Mouse (Mus musculus) frontal cortex, postnatal 25 days (tissue): ENCODE results near the gene Zkscan8.
"Not testable (repeated sequence)": the region's sequence is repeated elsewhere in the genome, so short reads cannot be mapped to it uniquely, and the experiment has no call there.

ENCODE experiments used
- DNase-seq, 2 experiments: peaks; one replicate each; pipeline ENCODE4 v3.0.0; 2022; ENCODE audit warnings: low spot score in 2 of 2

The Zkscan8 gene

DNA sequence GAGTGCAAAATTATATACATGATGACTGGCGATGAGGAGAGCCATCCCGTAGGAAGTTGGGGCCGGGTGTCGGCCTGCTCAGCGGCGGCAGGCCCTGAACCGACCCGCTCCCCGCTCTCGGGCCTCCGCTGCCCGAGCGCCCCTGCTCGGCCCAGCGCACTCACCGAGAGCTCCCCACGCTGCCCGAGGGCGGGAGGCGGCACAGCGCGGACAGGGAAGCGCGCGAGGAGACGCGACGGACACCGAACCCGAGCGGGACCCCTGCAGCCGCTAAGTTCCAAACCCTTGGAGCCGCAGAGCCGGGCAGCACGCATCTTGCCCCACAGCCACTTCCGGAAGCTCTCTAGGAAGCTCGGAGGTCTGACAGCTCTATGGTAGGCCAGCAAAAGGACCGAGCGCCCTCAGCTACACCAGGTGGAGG is at the start of gene Zkscan8:
Zkscan8 (minus strand) TSS at position 340 of the 421 bp plus-strand sequence.
- DNase-seq, result peak; percentile 70 to 81

DNA sequence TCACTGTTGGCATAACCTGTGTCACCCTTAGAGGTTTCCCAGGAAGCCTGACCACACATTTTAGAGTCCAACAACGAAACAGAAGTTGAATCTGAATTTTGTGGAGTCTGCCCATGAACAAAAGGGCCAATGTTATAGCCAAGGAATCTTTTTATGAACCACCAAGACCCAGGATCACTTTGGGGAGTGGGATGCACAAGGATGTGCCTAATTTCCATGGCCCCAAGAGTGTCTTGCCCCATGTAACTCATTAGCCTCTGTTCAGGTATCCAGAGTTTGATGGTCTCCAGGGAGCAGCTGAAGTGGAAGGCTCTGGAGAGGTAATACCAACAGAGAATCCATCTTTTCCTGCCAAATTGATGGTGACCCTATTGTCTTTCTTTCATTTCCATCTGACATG is 28.9 kb upstream of the Zkscan8 start, which contains the start of gene Olfr1535:
Olfr1535 (minus strand) TSS at position 101 of the 400 bp plus-strand sequence.
- no peak for DNase-seq

DNA sequence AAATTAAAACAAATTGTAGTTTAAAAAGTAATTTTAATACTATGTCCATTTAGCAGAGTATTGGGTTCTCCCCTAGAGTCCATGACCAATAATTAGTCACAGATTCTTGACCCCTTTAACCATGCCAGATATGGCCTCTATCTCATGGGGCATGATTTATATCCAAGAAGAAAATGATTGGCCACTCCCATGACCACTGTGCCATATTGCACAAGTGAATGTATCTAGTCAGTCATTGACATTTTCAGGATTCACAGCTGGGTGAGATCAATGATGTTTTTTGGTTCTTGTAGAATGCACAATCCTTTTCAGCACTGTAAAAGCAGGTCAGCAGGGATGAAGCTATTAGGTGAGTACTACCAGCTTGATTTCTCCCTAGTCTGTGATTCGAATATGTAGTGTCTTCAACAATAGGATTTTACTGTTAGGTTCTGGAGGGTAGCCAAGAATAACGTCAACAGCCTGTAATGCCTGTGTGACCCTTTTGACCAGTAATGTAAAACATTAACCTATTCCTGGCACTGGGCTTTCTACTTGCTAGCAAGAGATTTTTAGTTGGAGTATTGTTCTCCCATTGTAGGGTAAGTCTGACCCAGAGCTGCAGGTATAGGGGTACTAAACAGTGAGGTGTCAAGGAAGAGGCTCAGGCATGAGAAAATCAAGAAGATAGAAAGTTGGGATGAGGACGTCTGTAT is 19.6 kb upstream of the Zkscan8 start:
- DNase-seq, result no peak

DNA sequence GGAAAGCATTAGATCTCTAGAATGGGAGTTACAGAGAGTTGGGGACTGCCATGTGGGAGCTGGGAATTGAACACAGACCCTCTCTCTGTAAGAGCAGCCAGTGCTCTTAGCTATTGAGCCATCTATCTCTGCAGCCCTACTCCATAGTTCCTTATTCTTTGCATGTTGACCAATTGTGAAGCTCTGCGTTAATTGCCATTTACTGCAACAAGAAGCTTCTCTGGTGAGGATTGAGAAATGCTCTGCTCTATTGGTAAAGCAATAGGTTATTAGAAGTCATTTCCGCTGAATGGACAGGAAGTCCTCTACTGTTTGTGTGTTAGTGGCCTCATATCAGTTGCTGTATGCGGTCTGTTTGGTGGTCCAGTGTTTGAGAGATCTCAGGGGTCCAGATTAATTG is 18.6 kb upstream of the Zkscan8 start:
- no peak for DNase-seq

DNA sequence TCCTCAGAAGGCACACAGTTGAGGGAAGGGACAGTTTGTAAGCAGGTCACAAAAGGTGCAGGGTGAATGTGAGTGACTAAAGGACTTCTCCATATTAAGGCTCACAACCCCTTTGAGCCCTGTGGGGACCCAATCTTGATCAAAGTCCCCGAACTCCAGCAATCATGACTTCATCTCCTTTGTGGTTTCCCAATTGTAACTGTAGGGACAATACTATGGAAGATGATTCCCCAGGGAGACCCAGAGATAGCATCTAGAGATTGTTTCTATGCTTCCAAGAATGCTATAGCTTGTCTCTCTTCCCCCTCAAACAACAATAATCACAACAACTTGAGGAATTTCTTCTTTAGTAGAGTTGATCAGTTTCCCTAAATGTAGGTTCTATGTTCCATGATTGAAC is 11.8 kb upstream of the Zkscan8 start, which contains the start of gene Olfr1366:
Olfr1366 (minus strand) TSS at position 101 of the 400 bp plus-strand sequence.
- DNase-seq, result no peak

DNA sequence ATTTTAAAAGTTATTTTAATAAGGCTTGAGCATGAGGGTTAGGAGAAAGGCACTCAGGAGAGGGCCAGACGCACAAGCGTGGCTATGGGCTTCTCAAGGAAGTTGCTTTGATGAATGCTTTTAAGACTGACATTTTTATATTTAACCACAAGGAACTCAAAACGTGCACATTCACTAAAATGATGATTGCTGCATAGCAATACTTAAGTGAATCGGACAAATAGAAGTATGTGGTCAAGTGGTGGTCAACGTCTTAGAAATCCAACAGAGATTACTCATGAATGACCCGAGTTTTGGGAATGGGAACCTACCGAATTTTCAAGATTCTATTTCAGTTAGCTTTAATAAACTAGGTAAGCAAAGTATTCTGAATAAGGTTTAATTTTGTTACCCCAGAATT is 784 bp downstream of the Zkscan8 start:
- DNase-seq, result no peak

DNA sequence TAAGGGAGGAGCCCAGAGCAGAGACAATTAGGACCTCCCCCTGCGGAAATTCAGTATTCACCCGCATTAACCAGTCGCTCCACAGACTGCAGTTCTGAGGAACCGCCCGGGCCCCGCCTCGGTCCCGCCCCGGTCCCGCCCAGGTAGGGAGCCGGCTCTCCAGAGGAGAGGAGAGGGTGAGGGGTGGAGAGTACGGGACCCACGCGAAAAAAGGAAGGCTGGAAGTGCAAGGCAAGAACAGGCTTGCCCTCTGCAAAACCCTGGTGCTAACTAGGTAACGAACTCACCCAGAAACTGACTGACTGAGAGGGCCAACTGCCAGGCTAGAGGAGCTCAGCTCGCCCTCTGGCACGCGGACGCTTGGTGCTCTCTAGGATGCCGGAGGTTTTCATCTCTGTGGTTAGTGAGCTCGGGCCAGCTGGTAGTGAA is 24.7 kb downstream of the Zkscan8 start:
- peak; percentile 36 to 62 for DNase-seq

DNA sequence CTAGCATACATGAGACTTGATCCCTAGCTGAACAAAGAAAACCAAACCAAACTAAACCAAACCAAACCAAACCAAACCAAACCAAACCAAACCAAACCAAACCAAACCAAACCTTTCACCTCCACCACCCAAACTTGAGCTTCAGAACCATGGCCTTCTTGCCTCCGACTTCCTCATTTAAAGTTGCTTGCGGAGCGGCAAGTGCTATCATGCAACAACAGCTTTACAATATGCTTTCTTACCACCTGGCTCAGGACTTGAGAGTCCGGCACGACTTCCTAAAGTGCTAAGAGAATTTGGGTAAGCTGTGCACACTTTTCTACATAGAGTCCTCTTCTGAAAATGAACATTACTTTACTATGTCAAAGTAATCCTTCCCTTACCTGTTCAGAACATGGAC is 28.6 kb downstream of the Zkscan8 start:
- no peak for DNase-seq

DNA sequence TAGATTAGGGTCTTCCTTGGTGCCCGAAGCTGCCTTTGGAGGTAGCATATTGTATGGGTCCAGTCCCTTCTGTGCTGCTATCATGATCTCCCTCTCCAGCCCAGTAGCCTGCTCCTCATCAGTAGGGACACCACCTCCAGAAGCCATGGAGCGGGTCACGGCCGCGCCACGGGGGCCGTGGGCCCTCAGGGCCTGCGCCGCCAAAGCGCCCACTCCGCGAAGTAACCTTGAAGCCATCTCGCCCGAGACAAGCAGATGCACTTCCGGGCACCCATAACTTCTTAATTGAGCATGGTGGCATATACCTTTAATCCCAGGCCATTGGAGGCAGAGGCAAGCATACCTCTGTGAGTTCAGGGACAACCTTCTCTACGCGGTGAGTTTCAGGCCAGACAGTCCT is 29.7 kb downstream of the Zkscan8 start, which contains the start of gene Gm11273:
Gm11273 (minus strand) TSS at position 237 of the 400 bp plus-strand sequence.
- not testable (repeated sequence) for DNase-seq

DNA sequence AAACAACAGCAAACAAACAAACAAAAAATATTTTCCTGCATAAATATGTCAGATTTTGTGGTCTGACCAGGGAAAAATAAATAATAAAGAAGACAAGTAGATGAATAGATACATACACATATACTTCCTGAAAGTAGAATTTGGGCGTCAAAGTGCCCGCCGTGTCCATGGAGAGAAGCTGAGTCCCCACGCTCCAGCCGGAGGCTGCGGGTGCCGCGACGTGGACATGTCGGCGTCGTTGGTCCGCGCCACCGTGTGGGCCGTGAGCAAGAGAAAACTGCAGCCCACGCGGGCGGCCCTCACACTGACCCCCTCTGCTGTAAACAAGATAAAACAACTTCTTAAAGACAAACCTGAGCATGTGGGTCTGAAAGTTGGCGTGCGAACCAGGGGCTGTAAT is 35.8 kb downstream of the Zkscan8 start, which contains the start of gene AK157302:
AK157302 (plus strand) TSS at position 144 of the 400 bp plus-strand sequence.
- no peak for DNase-seq

DNA sequence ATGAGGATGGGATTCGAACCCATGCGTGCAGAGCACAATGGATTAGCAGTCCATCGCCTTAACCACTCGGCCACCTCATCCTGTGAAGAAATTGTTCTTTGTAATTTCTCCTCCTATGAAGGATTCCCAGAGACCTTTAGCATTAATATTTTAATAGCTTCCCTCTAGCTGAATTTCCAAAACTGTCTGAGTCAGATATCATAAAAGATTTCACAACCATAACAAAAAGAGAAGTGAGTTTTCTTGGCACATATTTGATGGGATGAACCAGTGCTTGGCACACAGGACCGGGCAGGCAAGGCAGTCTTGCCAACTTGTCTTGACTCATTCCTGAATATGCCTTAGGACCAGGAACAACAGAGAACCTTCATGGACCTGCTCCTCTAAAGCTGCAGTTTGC is 38.1 kb downstream of the Zkscan8 start:
- DNase-seq, result no peak

DNA sequence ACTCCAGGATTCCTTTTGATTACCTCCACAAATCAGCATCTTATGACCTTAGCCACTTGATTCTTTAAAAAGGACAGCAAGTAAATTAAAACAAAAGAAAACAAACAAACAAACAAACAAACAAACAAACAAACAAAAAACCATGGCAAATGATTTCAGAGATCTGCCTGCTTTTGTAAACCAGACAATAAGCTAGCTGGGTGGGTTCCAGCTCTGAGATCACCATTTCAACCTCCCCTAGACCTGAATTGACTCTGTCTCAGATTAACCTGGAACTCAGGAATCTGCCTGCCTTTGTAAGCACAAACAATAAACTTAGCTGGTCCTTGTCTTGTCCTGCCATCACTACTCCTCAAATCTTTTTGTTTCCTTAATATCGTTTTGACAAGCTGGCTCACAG is 44.0 kb downstream of the Zkscan8 start:
- DNase-seq, result no peak

DNA sequence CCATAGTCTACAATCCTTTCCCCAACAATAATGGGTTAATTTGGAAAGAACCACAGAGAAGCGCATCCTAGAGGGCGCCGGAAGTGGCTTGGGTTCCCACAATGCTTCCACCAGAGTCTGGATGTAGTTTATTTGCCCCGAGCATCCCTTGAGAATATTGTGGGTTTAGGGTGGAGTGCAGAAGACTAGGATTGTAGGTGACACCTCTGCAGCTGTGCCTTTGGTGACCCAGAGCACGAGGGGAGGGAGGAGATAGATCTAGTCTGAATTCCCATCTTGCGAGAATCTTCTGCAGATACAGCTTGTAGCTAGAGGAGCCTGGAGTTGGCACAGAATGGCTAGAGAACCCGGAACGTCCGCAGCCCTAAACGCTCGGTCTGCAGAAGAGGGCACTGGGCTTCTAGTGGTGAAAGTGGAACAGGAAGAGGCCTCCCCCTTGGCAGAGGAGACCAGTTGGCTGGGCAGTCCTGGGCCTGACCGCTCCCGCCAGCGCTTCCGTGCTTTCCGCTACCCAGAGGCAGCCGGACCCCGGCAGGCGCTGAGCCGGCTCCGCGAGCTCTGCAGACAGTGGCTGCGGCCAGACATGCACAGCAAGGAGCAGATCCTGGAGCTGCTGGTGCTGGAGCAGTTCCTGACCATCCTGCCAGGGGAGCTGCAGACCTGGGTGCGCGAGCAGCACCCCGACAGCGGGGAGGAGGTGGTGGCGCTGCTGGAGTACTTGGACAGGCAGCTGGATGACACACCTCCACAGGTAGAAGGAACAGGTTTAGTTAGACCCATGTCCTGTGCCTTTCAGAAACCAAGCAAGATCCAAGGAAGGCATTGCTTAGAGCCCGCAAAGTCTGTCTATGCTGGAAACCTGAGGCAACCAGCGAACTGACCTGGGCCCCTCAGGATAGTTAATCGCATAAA is 51.9 kb downstream of the Zkscan8 start, which contains the start of the genes Zkscan4 and Gm10065:
Zkscan4 (plus strand) TSS at position 149 of the 912 bp plus-strand sequence.
Gm10065 (minus strand) TSS at position 683 of the 912 bp plus-strand sequence.
- DNase-seq, result peak; percentile 61 to 67

DNA sequence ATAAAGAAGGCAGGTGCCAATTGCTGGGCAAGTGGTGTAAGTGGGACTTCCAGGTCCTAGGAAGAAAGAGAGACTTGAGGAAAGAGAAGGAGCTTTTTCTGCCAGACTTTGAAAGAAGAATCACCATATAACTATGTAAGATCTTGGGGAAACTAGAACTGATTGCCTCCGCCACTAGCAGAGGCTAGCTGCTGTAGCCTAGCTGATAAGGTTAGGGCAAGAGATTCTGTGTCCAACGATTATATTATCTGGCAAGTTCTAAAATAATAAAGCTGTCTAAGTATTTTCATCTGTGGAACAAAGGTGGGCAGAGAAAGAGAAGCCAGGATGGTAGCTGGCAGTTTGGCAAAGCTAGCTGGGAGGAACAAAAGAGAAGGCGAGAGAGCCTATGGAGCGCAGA is 58.5 kb downstream of the Zkscan8 start:
- DNase-seq, result no peak

DNA sequence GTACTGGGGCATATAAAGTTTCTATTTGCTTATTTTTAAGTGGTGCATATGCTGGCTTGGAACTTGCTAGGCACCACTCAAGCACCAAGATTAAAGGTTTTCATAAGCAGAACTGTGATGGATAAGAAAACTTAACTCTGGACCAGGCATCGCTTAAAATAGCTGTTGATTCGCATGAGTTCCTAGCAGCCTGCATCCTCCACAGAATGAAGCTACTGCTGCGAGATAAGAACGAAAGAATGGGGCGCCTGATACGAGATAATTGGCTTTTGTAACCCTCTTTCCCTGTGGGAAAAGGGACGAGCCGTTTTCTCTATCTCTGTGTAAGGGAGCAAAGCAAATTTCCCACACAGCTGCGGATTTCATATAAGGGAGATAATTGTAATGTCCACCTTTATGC is 61.8 kb downstream of the Zkscan8 start:
- DNase-seq, result no peak

DNA sequence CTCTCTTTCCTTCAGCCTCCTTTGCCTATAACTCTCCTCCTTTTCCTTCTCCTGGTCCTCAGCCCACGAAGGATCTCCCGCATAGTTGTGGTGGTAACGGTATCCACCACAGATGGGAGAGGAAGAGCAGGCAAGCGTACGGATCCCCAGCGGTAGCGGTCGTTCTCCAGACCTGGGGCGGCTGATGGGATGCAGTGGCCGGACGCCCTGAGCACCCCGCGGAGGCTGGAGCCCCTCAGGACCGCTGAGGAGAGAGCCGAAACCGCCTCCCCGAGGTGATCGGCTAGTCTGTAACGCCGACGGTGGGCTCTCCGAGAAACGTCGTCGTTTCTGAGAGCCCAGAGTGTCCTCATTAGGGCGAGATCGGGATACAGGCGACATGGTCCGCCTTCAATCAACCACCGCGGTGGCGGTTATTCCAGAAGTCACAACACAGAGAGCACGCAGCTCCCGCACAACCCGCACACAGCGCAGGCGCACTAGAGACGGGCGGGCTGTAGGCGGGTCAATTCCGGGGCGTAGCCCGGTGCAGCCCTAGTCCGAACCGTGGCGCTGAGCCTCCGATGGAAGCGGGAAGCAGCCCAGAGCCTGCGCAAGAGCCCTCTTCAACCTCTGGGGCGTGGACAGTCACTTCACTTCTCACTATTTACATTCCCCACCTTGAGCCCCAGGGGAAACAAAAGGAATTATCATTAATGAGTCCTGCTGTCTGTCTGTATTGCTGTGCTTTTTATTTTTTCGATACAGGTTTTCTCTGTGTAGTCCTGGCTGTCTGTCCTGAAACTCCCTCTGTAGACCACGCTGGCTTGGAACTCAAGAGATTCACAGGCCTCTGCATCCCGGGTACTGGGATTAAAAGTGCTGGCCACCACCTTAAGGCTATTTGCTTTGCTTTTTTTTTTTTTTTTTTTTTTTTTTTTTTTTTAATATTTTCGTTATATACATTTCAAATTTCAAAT is 62.6 kb downstream of the Zkscan8 start, which contains the start of gene Nkapl:
Nkapl (minus strand) TSS at position 449 of the 959 bp plus-strand sequence.
- DNase-seq, result peak; percentile 51 to 57

DNA sequence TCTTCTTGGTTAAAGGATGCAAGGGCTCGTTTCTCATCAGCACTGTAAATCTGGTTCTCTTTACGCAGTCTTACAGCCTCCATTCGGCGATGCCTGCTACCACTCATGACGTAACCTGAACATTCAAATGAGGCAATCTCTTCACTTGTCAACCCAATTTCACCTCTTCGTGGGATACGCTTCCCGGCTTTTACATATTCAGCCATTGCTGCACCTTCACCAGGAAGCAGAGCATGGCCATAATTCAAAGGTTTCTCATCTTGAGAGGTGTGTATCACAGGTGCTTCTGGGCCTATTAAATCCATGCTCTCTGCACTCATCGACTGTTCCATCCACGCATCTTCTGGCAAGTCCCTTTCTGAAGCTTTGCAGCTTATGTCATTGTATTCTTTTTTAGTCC is 63.6 kb downstream of the Zkscan8 start:
- DNase-seq, result no peak
